Mouse (Mus musculus) cerebellum, adult 2 months (tissue): ENCODE measurements at regions not wholly inside any gene's neighbourhood (a gene's known extent, or its start where the extent isn't known, plus 50 kb on each side); places are given as distances from the start of the nearest gene placed in this dataset.

Source experiments
- CTCF ChIP-seq: fragments of 200-500 bp; IDR thresholded peaks from 2 replicates; pipeline ENCODE4 v1.5.1; 2011; ENCODE audit warnings: low read depth, mild to moderate bottlenecking, control low read depth, low read length, moderate library complexity, borderline replicate concordance; ENCODE audit not compliant: insufficient read depth
- POLR2A ChIP-seq: fragments of 200-500 bp; IDR thresholded peaks from 2 replicates; pipeline ENCODE4 v1.6.1; 2011; ENCODE audit warnings: low read length, control low read depth, borderline replicate concordance; ENCODE audit not compliant: insufficient read depth

- no peak for TF ChIP-seq POLR2A
- peak; percentile 51 for TF ChIP-seq CTCF
Measured at GRCm38 (mm10) chr16:39316752-39317594, 424.5 kb downstream of the Igsf11 start.
